Mouse (Mus musculus) erythroblast, embryonic 14.5 days (primary cell): Measurements from ENCODE around the gene Ifrd2. TPM values are rescaled to one million over a fixed set of nuclear protein-coding genes. Genes with fewer than 3 reads are reported as not detected.

ENCODE experiments used
- H3K27me3 ChIP-seq: 2 replicates; pipeline ENCODE4 v1.6.1; 2012; ENCODE audit warnings: inconsistent platforms; ENCODE audit not compliant: control insufficient read depth
- H3K36me3 ChIP-seq: 2 replicates; pipeline ENCODE4 v1.6.1; 2012; ENCODE audit warnings: mild to moderate bottlenecking, inconsistent platforms; ENCODE audit not compliant: control insufficient read depth
- H3K4me1 ChIP-seq: 2 replicates; pipeline ENCODE4 v1.6.1; 2012; ENCODE audit warnings: inconsistent platforms; ENCODE audit not compliant: control insufficient read depth
- H3K4me3 ChIP-seq: replicated peaks from 2 replicates; pipeline ENCODE3; 2012; ENCODE audit warnings: moderate library complexity, mild to moderate bottlenecking, inconsistent platforms
- H3K9me3 ChIP-seq: 2 replicates; pipeline ENCODE4 v1.6.1; 2012; ENCODE audit warnings: low read length, inconsistent platforms, mixed read lengths; ENCODE audit not compliant: control insufficient read depth
- GATA1 ChIP-seq: IDR thresholded peaks from 2 replicates; pipeline ENCODE4 v1.6.1; 2012; ENCODE audit warnings: low read length, inconsistent platforms, mixed read lengths
- TAL1 ChIP-seq: IDR thresholded peaks from 3 replicates; pipeline ENCODE4 v1.6.1; 2012; ENCODE audit warnings: low read length, inconsistent platforms, mixed read lengths
- polyA plus RNA-seq: library from polyadenylated mRNA; stranded (reverse); fragments of >175 nt; gene quantifications from 2 replicates; pipeline ENCODE4 v1.2.3, GENCODE M21; 2012

Gene Ifrd2
- polyA plus RNA-seq, 1 experiment: 91.3 TPM

GRCm38 (mm10) chr9:107612191-107612944 lies 24.9 kb downstream of the Ifrd2 start:
- Histone ChIP-seq H3K4me1 (peaks cover 37% of the 10 kb centered on the region), H3K27me3 (no peaks in the 10 kb centered on the region), H3K9me3 (no peaks in the 10 kb centered on the region), H3K4me3 (peak overlapping the region; percentile 65), H3K36me3 (peaks cover 35% of the 10 kb centered on the region)
- TF ChIP-seq TAL1: no peak

GRCm38 (mm10) chr9:107612945-107613569 lies 25.6 kb downstream of the Ifrd2 start:
- Histone ChIP-seq H3K4me1 (peaks cover 31% of the 10 kb centered on the region), H3K4me3 (peak overlapping the region; percentile 65), H3K9me3 (no peaks in the 10 kb centered on the region), H3K27me3 (no peaks in the 10 kb centered on the region), H3K36me3 (peaks cover 40% of the 10 kb centered on the region)
- TF ChIP-seq GATA1 (no peak), TAL1 (no peak)

DNA sequence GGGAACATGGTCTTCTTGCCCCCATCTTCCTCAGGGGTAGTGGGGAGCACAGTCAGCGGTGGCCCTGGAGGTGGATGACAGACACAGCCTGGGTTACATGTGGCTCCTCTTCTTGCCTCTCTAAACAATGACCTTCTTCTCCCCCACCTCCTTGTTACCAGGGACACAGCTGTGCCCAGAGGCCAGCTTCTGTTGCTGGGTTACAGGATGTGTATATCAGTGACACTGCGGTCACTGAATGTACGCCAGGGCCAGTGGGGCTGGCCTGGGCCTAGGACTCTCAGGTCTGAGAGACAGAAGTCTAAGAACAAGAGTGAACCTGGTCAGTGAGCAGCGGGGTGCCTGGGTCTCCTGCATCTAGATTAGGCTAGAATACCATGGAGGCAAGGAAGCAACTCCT lies 27.6 kb downstream of the Ifrd2 start:
- H3K36me3 ChIP-seq: peaks cover 60% of the 10 kb centered on the region
- H3K9me3 ChIP-seq: no peaks in the 10 kb centered on the region
- TF ChIP-seq TAL1 (no peak), GATA1 (no peak)
- peaks cover 36% of the 10 kb centered on the region for H3K4me1 ChIP-seq
- no peak overlapping the region for H3K4me3 ChIP-seq
- H3K27me3 ChIP-seq: no peaks in the 10 kb centered on the region

DNA sequence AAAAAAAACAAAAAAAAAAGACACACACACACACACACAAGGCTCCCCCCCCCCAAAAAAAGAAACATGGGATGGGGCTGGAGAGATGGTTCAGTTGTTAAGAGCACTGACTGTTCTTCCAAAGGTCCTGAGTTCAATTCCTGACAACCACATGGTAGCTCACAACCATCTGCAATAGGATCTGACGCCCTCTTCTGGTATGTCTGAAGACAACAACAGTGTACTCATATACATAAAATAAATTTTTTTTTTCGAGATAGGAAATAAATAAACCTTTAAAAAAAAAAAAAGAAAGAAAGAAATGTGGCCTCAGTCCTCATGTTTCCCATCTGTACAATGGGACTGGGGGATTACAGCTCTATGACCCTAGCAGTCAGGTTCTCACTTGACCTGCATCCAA lies 30.0 kb downstream of the Ifrd2 start:
- no peak overlapping the region for H3K4me3 ChIP-seq
- H3K4me1 ChIP-seq: peaks cover 22% of the 10 kb centered on the region
- peaks cover 73% of the 10 kb centered on the region for H3K36me3 ChIP-seq
- no peaks in the 10 kb centered on the region for H3K27me3 ChIP-seq
- no peak for TF ChIP-seq TAL1
- no peak for TF ChIP-seq GATA1
- no peaks in the 10 kb centered on the region for H3K9me3 ChIP-seq

- Histone ChIP-seq H3K4me3 (no peak overlapping the region), H3K9me3 (no peaks in the 10 kb centered on the region), H3K4me1 (peaks cover 17% of the 10 kb centered on the region), H3K36me3 (peaks cover 77% of the 10 kb centered on the region), H3K27me3 (no peaks in the 10 kb centered on the region)
- TF ChIP-seq TAL1 (no peak), GATA1 (no peak)
Observed at GRCm38 (mm10) chr9:107618098-107618497, 30.7 kb downstream of the Ifrd2 start.

DNA sequence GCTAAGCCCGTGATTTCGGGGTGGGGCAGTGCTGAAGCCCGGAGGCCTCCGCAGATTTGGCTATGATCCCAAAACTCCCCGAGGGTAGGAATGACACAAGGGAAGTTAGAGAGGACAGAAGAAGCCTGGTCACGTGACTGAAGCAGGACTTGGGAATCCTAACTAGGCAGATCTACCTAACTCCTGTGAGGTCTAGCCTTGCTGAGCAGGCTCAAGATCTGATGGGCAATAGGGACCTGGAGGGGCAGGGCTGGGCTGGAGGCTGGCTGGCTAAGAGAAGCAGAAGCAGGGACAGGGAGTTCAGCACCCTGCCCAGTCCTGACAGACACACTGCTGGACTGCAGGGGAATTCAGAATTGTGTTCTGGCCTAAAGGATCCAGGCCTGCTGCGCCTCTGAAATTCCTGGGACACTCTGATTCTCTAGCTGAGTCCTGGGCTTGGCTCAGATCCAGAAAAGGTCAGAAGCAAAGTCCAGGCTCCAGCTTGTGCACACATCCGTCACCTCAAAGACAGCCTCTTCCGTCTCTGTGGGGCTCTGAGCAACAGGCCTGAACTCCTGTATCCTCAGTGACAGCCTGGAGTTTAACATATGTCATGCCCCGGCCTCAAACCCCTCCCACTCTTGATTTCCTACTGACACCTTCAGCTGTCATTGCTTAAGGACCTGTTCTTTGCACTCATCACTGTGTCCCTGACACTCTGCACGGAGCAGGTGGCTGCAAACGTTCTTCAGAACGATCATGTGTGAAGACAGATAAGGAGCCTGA lies 31.5 kb downstream of the Ifrd2 start:
- Histone ChIP-seq H3K27me3 (no peaks in the 10 kb centered on the region), H3K4me1 (peaks cover 12% of the 10 kb centered on the region), H3K36me3 (peaks cover 82% of the 10 kb centered on the region), H3K9me3 (no peaks in the 10 kb centered on the region), H3K4me3 (no peak overlapping the region)
- TF ChIP-seq GATA1: no peak
- TF ChIP-seq TAL1: no peak

DNA sequence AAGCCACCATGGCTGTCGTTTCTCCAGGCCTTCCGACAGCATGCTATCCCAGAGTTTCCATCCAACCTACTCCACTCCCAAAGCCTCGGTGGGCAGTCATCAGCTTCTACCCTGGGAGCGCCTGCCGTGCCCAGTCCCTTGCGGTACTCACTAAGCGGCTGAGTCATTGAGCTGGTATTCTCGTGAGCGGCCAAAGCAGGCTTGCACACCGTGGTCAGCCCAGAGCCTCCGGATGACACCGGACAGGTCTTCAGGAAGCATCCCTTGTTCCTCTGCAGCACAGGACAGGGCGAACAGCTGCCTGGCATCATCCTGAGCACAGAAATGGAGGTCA lies 32.1 kb downstream of the Ifrd2 start:
- TF ChIP-seq GATA1 (no peak), TAL1 (no peak)
- peaks cover 82% of the 10 kb centered on the region for H3K36me3 ChIP-seq
- no peaks in the 10 kb centered on the region for H3K27me3 ChIP-seq
- H3K4me3 ChIP-seq: no peak overlapping the region
- no peaks in the 10 kb centered on the region for H3K9me3 ChIP-seq
- peaks cover 14% of the 10 kb centered on the region for H3K4me1 ChIP-seq

DNA sequence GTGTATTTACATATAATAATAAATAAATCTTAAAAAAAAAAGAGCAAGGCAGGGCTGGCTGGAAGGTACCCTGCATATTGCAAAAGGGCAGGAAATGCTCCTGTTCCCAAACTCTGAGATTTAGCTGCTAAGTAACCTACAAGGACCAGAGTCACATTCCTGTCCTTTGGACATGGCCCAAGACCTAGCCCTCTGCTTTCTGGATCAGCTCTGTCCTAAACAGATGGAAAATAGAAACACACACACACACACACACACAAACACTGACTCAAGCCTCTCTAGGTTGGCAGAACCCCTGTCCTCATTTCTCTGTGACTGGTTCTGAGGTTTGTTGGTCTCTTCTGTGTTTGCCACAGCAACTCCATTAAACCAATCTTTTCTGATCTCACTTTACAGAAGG lies 33.5 kb downstream of the Ifrd2 start:
- peaks cover 82% of the 10 kb centered on the region for H3K36me3 ChIP-seq
- no peak overlapping the region for H3K4me3 ChIP-seq
- H3K4me1 ChIP-seq: peaks cover 23% of the 10 kb centered on the region
- TF ChIP-seq TAL1: no peak
- TF ChIP-seq GATA1: no peak
- H3K9me3 ChIP-seq: no peaks in the 10 kb centered on the region
- no peaks in the 10 kb centered on the region for H3K27me3 ChIP-seq

- H3K9me3 ChIP-seq: no peaks in the 10 kb centered on the region
- peaks cover 85% of the 10 kb centered on the region for H3K36me3 ChIP-seq
- H3K4me1 ChIP-seq: peaks cover 51% of the 10 kb centered on the region
- H3K4me3 ChIP-seq: no peak overlapping the region
- no peaks in the 10 kb centered on the region for H3K27me3 ChIP-seq
- TF ChIP-seq TAL1 (no peak), GATA1 (no peak)
Observed at GRCm38 (mm10) chr9:107624539-107624938, 37.1 kb downstream of the Ifrd2 start.
